Mouse (Mus musculus) CD8-positive naive resting alpha-beta T cell, adult 2 months (primary cell): Measurements from ENCODE around the gene Lzts2.
A peak's percentile ranks its signal among the peaks of the same experiment; 100 is the strongest.
"Not testable (repeated sequence)": the region's sequence is repeated elsewhere in the genome, so short reads cannot be mapped to it uniquely, and the experiment has no call there.

ENCODE experiments used
- DNase-seq, 2 experiments: peaks; one replicate each; pipeline ENCODE4 v3.0.0; 2022; ENCODE audit warnings: low read depth in 2 of 2, low spot score in 2 of 2

The Lzts2 gene

DNA sequence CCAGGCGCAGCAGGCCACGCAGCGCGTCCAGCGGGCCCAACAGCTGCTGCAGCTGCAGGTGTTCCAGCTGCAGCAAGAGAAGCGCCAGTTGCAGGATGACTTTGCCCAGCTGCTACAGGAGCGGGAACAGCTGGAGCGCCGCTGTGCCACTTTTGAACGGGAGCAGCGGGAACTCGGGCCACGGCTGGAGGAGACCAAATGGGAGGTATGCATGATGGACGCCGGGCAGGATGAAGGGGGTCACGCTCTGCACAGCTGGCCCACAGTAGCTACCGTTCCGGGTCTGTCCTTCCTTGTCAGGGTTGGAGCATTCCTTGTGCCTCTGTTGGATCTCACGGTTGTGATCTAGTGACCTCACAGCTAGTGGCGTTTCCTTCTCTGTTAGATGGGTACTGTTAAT, 10.6 kb downstream of the Lzts2 start:
- DNase-seq, result no peak

DNA sequence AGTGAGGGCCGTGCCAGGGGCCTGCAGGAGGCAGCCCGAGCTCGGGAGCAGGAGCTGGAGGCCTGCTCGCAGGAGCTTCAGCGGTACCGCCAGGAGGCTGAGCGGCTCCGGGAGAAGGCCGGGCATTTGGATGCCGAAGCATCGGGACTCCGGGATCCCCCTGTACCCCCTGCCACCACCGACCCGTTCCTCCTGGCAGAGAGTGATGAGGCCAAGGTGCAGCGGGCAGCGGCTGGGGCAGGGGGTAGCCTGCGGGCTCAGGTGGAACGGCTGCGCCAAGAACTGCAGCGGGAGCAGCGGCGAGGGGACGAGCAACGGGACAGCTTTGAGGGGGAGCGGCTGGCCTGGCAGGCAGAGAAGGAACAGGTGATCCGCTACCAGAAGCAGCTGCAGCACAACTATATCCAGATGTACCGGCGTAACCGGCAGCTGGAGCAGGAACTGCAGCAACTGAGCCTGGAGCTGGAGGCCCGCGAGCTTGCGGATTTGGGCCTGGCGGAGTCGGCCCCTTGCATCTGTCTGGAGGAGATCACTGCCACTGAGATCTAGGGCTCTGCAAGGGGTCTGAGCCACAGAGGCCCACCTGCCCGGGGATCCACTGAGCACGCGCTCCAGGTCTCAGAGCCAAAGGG, 11.8 kb downstream of the Lzts2 start:
- DNase-seq, result no peak

DNA sequence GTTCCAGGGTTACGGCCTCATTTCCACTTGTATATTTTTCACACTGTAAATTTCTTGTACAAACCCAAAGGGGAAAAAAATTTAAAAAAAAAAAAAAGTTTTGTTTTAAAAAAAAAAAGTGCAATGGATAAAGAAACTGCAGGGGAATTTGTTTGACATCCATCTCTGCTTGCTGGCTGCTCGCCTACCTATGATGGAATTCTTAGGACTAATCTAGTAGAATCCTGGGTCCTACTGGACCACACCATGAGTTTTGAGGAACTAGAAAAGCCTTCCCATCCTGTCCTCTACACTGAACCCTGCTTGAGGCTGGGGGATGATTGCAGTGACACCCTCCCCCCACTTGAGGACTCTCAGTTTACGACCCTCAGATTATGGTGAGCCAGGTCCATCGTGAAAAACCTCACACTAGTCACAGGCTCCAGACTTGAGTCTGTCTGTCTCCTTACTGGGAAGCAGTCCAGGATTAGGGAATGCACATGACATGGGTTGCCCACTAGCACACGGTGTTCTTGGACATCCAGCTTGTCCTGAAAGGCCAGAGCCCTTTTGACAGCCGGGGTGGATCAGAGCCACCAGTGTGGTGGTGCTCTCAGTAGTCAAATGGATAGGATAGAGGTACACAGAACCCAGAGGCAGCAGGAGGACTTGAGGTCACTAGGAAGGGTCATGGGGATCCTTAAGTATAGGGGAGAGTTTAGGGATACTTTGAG, 12.9 kb downstream of the Lzts2 start:
- no peak for DNase-seq

DNA sequence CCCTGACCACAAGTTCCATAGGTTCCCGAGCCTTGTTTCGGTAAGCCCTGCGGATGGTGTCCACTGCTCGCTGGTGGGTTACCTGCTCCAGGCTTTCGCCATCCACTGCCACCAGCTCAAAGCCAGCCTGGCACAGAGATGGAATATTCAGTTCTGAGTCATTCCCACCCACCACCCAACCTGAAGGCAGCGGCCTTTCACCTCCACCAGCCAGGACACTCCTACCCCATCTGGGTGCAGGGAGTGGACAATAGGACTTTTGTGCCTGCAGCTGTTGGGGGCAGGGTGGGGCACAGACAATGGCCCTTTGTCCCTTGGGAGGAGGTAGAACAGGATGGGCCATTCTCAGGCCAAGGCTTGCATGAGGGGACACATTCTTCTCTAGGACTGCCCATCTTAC, 13.6 kb downstream of the Lzts2 start:
- DNase-seq, result no peak

DNA sequence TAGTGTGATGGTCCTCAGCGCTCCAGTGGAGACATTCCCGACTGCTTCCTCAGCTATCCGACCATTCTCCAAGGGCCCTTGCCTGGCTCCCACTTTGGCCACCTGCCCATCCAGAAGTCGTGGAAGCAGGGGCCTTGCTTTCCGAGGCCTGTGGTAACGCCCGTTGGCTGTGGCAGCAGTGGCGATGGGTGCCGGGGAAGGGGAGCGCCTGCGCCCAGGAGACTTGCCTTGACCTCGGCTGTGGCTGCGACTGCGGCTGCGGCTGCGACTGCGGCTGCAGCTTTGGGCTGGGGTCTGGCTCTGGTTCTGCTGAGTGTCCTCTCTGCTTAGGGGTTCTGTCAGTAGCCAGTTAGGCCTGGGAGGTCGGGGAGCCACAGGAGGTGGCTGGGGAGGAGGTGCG, 14.5 kb downstream of the Lzts2 start:
- DNase-seq, result no peak

DNA sequence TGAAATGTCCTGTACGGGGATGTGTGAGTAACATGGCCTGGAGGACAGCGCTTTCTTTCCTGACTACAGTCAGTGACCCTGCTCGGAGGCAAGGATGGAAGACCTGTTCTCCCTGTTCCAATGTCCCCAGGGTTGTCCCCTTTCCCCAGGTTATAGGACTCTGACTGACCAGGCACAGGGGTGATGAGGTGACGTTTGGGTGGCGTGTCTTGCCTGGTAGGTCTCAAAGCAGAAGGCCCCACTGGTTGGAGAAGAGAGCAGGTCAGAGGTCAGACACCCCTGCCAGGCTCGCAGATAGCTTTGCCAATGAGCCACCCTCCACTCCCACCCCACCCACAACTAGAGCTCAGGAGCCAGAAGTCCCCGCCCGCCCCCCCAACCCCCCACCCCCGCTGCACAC, 15.4 kb downstream of the Lzts2 start:
- DNase-seq, result no peak

DNA sequence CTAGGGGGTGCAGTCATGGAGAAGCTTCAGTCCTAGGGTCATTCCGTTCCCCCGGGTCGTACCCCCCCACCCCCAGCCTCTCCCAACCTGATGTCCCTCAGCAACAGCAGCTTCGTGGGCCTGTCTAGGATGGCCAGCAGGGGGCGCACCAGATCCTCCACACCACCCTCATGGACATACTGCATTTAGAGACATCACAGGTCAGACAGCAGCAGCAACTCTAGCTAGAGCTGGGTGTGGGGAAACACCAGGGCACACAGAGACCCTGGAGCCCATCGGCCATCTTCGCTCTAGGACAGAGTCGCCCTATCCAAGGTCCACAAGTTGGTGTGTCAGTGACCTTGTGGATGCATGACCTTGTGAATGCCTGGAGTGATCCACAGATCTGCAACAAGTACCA, 15.9 kb downstream of the Lzts2 start:
- peak; percentile 60 to 68 for DNase-seq

DNA sequence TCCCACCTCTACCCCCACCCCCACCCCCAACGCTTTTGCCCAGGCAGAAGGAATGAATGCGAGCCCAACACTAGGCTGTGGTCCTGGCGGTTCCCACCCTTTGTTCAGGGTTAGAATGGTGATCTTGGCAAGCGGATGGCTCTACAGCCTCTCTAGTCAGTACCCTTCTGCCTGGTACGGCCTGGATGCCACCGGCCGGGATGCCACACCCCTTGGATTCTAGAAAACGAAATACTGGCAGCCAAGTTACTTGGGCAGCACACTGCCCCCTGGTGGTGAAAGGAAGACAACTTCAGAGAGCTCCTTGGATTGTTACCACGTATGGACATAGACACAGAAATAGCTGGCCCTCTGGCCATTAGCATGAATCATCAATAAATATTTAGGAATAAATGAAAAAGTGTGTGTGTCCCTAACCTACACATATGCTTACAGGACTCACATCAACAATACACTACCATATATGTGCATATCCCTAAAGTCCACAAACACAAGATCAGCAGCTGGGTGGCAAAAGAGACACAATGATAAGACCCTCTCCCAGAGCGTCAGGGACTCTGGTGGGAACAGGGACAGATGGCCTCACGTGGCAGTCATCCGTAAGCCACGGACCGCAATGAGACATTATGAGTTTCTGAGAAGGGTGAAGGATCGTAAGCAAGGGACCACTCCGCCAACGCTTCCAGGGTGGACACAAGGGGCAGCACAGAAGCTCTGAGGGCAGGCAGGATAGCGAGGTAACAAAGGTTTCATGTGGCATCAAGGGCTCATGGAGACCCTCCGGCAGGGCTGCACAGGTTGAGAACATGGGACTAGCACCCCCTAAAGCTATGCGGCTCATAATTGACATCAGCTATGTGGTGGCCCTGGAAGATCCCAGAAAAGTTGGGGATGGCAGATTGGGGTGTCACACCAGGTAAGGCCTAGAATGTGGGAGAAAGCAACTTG, 16.8 kb downstream of the Lzts2 start:
- peak; percentile 61 to 66 for DNase-seq

DNA sequence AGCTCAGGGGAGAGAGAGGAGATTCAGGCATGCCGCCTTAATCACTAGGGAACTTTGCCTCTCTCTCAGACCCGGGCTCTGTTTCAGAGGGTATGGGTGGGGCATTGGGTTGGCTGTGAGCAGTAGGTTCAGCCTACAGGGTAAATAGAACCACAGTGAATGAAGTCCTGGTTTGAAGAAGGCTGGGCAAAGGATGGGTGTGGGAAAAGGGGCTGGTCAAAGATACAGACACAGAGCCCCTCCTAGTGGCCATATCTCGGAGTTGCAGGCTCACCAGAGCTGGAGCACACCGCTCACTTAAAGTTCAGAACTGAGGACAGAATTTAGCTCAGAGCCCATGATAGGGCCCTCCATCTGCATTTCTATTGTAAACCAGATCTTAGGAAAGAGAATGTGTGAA, 17.6 kb downstream of the Lzts2 start:
- peak in 1 of 2 experiments; percentile 67 for DNase-seq

DNA sequence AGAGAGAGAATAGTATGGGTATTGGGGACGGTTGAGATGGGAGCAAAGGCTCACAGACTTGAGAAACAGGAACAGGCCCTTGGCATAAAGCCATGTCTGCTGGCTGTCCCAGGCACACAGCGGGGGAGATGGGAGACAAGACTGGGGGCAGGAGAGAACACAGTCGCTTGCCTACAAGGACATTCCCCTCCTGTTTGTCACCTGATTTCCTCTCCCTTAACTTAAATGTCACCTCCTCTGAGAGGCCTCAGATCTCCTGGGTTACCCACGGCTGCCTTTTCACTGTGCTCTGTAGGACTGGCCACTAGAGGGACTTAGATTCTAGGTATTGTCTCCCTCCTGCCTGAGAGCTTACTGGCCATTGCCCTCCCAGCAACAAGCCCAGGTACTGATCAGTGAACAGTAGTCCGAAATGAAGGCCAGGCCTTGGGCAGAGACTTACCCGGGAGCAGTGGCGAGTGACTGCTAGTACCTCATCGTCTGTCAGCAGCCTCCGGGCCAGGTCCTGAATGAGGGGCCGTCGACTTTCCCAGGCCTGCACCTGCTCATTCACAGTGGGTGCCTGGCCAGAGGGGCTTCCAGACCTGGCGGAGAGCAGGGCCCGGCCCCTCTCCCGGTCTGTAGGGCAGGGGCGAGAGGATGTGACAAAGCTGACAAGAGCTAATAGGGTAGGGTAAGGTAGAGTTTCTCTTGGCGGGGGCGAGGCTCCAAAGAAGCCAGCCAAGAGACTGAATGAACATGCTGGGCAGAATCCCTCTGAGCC, 18.5 kb downstream of the Lzts2 start:
- no peak for DNase-seq

DNA sequence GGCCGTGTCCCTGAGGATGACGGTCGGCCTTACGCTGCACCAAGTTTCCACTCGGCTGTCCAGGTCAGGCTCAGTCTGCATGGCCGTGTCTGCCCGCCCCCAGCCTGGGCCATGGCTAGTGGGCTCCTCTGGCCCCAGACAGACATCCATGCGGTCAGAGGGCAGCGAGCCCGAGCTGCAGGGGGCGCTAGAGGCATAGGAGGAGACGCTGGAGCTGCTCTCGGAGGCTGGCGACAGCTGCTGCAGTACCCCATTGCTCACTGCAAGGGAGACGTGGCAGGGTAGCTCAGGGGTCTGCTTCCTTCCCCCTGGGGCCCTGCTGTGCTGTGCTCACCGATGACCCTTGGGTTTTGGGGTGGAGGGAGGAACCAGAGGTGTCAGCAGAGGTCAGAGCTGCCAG, 22.7 kb downstream of the Lzts2 start:
- DNase-seq, result no peak

DNA sequence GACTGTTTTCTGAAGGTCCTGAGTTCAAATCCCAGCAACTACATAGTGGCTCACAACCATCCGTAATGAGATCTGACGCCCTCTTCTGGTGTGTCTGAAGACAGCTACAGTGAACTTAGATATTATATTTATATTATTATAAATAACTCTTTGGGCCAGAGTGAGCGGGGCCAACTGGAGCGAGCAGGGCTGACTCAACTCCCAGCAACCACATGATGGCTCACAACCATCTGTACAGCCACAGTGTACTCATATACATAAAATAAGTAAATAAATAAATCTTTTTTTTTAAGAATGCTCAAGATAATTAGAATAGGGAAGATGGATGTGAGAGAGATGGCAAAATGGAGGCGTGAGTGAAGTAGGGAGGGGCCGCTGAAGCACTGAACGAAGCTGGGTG, 24.0 kb downstream of the Lzts2 start:
- DNase-seq, result not testable (repeated sequence)

DNA sequence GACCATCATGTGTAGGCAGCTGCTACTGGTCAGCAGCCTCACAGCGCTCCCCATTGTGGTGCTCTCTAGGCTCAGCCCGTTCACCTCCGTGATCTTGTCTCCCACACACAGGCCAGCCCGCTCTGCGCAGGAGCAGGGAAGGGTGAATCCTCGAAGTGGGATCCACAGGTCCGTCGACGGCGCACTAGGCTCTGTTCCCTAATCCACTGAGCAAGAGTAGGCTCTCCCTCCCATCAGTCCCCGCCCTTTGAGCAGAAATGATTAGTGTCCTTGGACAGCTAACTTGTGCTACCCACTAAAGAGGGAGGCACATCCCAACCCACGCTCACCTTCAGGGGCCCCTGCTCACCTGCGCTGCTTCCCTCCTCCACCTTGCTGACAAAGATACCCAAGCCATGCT, 26.0 kb downstream of the Lzts2 start:
- no peak for DNase-seq

DNA sequence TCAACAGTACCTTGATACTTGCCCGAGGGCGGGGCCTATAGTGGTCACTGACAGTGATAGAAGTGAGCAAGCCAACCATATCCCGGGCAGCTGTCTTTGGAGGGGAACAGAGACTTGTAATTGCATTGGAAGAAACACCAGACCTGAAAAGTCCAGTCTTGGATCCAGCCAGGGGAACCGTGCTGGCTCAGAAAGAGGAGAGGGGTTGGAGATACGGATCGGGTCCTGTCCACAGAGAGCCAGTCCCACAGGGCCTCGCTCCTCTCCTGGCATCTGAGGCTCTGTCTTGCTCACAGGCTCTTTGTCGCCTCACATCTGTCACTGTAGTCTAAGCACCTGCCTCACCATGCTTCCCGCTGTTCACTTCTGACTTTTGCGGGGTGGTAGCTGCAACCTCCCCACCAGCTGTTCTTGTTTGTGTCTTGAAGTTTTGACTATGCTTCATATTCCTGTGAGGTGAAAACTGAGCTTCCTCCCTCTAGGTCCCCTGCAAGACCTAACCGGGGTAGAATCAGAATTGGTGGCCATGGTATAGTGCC, 30.2 kb downstream of the Lzts2 start:
- DNase-seq, result no peak

DNA sequence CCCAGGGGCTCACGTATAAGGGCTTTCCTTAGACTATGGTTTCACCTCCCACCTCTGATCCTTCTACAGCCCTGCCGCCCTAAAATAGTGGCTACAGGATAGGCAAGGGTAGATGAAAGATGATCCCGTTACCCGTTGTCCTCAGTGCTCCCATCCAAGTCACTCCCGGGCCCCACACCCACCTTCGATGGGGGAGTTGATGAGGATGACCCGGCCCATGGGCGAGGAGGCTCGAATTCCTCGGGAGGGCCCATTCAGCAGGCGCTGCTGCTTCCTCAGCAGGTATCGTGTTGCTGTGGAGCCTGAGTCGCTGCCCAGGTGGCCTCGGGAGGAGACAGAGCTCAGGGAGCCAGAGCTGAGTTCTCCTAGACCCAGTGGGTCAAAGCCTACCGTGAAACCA, 31.0 kb downstream of the Lzts2 start:
- no peak for DNase-seq

DNA sequence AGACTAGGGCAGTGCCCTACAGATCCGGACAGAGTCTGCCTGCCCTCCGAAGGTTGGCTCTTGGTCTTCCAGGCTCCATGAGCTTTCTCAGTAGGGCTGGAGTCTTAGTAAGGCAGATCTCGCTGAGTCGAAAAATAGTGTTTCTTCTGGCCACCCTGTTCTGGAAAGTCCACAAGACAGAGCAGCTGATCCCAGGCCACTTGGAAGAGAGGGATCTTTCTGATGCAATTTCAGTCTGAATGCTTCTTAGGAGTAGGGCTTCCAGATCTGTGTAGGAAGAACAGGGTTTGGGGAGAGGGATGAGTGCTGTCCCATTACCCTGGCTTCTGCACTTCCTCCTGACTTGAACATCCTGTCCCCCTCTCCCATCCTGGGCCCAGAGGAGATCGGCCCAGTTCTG, 31.4 kb downstream of the Lzts2 start, which contains the start of gene Pdzd7:
Gene Pdzd7, minus strand, starts transcription at position 67 of the 400 bp plus-strand sequence.
- no peak for DNase-seq

DNA sequence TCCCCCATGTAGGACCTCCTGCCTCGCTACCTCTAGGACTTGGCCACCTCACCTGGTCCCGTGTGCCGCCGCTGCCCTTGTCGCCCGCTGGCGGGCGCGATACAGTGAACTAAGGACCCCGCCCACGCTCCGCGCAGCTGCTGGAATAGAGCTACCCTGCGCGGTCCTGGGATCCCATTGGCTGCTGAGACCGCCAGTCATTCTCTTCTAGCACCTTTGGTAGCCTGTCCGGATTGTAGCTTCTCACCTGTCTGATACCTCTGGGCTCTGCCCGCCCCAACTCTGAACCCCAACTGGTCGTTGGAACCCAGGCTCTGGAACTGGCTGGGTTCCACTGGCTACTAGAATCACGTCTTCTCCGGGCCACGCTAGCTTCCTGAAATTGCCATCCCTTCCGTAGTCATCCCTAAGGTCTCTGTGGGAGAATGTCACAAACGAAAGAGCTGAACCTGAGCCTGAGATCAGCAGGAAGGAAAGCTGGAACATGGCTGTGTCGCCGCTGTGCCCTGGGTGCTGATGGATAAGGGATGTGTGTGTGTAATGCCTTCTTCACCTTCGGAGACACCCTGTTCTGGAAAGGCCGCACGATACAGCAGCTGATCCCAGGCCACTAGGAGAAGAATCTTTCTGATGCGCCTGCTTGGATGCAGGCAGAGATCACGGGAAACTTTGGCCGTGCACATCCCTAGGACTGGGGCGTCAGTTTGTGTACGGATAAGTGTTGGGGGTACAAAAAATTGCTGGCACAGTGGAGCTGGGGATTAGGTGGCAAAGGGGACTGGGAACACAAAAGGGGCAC, 32.5 kb downstream of the Lzts2 start:
- peak in 1 of 2 experiments; percentile 42 for DNase-seq

DNA sequence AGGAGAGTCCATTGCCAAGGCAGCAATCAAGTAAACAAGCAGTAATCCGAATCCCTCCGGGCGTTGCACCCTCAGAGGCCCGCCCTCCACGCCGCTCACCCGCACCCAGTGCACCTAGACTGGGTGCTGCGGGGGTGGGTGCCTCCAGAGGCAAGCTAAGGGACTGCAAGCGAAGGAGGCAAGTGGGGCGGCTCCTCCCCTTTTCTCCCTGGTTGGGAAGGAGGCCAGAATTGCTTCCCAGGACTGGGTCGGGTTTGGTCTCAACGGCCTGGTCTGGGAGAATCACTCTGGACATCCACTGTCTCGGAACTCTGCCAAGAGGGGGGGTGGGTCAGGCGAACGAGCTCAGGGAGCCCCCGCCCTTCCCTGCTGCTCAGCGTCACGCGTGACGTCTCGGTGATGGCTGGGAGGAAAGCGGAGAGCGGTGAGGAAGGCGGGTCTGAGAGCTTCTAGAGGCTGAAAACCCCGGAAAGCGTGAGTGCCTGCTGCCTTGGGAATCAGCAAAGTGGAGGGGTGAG, 33.3 kb downstream of the Lzts2 start, which contains the start of gene Sfxn3:
Gene Sfxn3, plus strand, starts transcription at position 87 of the 518 bp plus-strand sequence.
- peak; percentile 81 to 90 for DNase-seq

DNA sequence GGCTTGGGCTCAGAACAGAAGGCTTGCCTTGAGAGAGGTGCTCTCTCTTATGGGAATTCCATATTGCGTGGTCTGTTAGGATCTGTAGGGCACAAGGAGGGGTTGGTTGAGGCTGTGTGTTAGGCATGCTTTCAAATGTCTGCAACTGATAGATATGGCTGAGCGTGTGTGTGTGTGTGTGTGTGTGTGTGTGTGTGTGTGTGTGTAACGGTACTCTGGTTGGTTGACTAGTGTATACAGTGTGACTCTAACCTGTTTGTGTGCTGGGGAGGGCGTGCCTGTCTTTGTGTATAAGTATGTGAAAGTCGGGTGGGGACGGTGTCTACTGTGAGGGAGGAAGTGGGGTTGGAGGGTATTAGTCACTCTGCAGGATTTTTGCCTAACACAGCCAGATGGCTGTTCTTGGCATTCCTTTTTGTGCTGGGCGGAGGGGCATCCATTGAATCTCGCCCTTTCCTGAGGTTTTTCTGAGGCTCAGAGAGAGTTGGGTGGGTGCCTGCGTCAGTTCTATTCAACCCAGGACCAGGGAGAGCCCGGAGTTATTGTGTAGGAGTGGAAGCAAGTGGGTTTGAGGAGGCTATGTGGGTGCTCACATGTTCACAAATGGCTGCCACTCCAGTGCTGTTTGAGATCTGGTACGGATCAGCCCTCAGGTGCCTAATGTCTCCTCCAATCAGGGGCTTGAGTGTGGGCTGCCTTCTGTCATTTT, 33.9 kb downstream of the Lzts2 start:
- DNase-seq, result peak; percentile 64 to 72
